Mouse (Mus musculus) megakaryocyte, embryonic 14.5 days (primary cell): ENCODE measurements at regions not wholly inside any gene's neighbourhood (a gene's known extent, or its start where the extent isn't known, plus 50 kb on each side); places are given as distances from the start of the nearest gene placed in this dataset.

Experiments used
- H3K27me3 ChIP-seq: replicated peaks from 2 replicates; pipeline ENCODE3; 2012; ENCODE audit warnings: inconsistent platforms
- H3K36me3 ChIP-seq: replicated peaks from 2 replicates; pipeline ENCODE3; 2012; ENCODE audit warnings: low read length, inconsistent platforms, mixed read lengths
- H3K4me1 ChIP-seq: 2 replicates; pipeline ENCODE4 v1.6.1; 2012; ENCODE audit warnings: inconsistent platforms
- H3K4me3 ChIP-seq: replicated peaks from 2 replicates; pipeline ENCODE3; 2012; ENCODE audit warnings: moderate library complexity, mild to moderate bottlenecking, inconsistent platforms
- H3K9me3 ChIP-seq: 2 replicates; pipeline ENCODE4 v1.6.1; 2012; ENCODE audit warnings: inconsistent platforms
- FLI1 ChIP-seq: IDR thresholded peaks from 2 replicates; pipeline ENCODE4 v1.6.1; 2012; ENCODE audit warnings: low read length, inconsistent platforms, mixed read lengths
- GATA1 ChIP-seq: IDR thresholded peaks from 3 replicates; pipeline ENCODE4 v1.6.1; 2012; ENCODE audit warnings: mixed read lengths, low read length, inconsistent platforms, borderline replicate concordance

GRCm38 (mm10) chrX:10871613-10872012 lies 156.8 kb downstream of the Mid1ip1 start:
- H3K27me3 ChIP-seq = peaks cover 2% of the 10 kb centered on the region
- no peak for TF ChIP-seq FLI1
- TF ChIP-seq GATA1 = no peak

GRCm38 (mm10) chrX:10877856-10878255 lies 163.0 kb downstream of the Mid1ip1 start:
- TF ChIP-seq GATA1 (no peak), FLI1 (no peak)
- Histone ChIP-seq H3K36me3 (no peaks in the 10 kb centered on the region), H3K4me1 (no peaks in the 10 kb centered on the region), H3K27me3 (peaks cover 9% of the 10 kb centered on the region), H3K9me3 (no peaks in the 10 kb centered on the region), H3K4me3 (no peak overlapping the region)

More at GRCm38 (mm10) chrX:10871613-10872012, 156.8 kb downstream of the Mid1ip1 start:
- H3K4me1 ChIP-seq = no peaks in the 10 kb centered on the region
- no peak overlapping the region for H3K4me3 ChIP-seq
- H3K9me3 ChIP-seq = no peaks in the 10 kb centered on the region
- no peaks in the 10 kb centered on the region for H3K36me3 ChIP-seq

- TF ChIP-seq FLI1 (no peak), GATA1 (no peak)
- Histone ChIP-seq H3K4me3 (no peak overlapping the region), H3K36me3 (no peaks in the 10 kb centered on the region), H3K9me3 (no peaks in the 10 kb centered on the region), H3K27me3 (peaks cover 9% of the 10 kb centered on the region), H3K4me1 (no peaks in the 10 kb centered on the region)
Measured at GRCm38 (mm10) chrX:10878922-10879321, 164.1 kb downstream of the Mid1ip1 start.

- Histone ChIP-seq H3K36me3 (no peaks in the 10 kb centered on the region), H3K4me3 (no peak overlapping the region), H3K4me1 (no peaks in the 10 kb centered on the region), H3K27me3 (peaks cover 3% of the 10 kb centered on the region), H3K9me3 (no peaks in the 10 kb centered on the region)
- TF ChIP-seq GATA1 (no peak), FLI1 (no peak)
Measured at GRCm38 (mm10) chrX:10883729-10884464, 169.1 kb downstream of the Mid1ip1 start.

- Histone ChIP-seq H3K36me3 (no peaks in the 10 kb centered on the region), H3K27me3 (peaks cover 5% of the 10 kb centered on the region), H3K4me1 (no peaks in the 10 kb centered on the region), H3K4me3 (no peak overlapping the region), H3K9me3 (no peaks in the 10 kb centered on the region)
- no peak for TF ChIP-seq GATA1
- TF ChIP-seq FLI1 = no peak
Measured at GRCm38 (mm10) chrX:10892815-10893214, 178.0 kb downstream of the Mid1ip1 start.

GRCm38 (mm10) chrX:10896193-10896955 lies 181.6 kb downstream of the Mid1ip1 start:
- Histone ChIP-seq H3K9me3 (no peaks in the 10 kb centered on the region), H3K4me1 (no peaks in the 10 kb centered on the region), H3K4me3 (no peak overlapping the region), H3K27me3 (peaks cover 10% of the 10 kb centered on the region), H3K36me3 (no peaks in the 10 kb centered on the region)
- TF ChIP-seq FLI1 (no peak), GATA1 (no peak)

- TF ChIP-seq FLI1 (no peak), GATA1 (no peak)
- Histone ChIP-seq H3K4me3 (no peak overlapping the region), H3K9me3 (no peaks in the 10 kb centered on the region)
Measured at GRCm38 (mm10) chrX:10902686-10903085, 187.9 kb downstream of the Mid1ip1 start.

GRCm38 (mm10) chrX:10904072-10904471 lies 189.3 kb downstream of the Mid1ip1 start:
- H3K4me3 ChIP-seq = no peak overlapping the region
- H3K9me3 ChIP-seq = no peaks in the 10 kb centered on the region
- H3K4me1 ChIP-seq = no peaks in the 10 kb centered on the region
- TF ChIP-seq GATA1 (no peak), FLI1 (no peak)
- no peaks in the 10 kb centered on the region for H3K36me3 ChIP-seq
- H3K27me3 ChIP-seq = peaks cover 15% of the 10 kb centered on the region

More at GRCm38 (mm10) chrX:10902686-10903085, 187.9 kb downstream of the Mid1ip1 start:
- Histone ChIP-seq H3K36me3 (no peaks in the 10 kb centered on the region), H3K4me1 (no peaks in the 10 kb centered on the region), H3K27me3 (peaks cover 15% of the 10 kb centered on the region)

- Histone ChIP-seq H3K4me3 (no peak overlapping the region), H3K4me1 (no peaks in the 10 kb centered on the region), H3K36me3 (no peaks in the 10 kb centered on the region), H3K27me3 (peaks cover 18% of the 10 kb centered on the region), H3K9me3 (no peaks in the 10 kb centered on the region)
- no peak for TF ChIP-seq GATA1
Measured at GRCm38 (mm10) chrX:10904889-10905288, 190.1 kb downstream of the Mid1ip1 start.
